Mouse (Mus musculus): Measurements from ENCODE around the gene Fam43a.

DNA sequence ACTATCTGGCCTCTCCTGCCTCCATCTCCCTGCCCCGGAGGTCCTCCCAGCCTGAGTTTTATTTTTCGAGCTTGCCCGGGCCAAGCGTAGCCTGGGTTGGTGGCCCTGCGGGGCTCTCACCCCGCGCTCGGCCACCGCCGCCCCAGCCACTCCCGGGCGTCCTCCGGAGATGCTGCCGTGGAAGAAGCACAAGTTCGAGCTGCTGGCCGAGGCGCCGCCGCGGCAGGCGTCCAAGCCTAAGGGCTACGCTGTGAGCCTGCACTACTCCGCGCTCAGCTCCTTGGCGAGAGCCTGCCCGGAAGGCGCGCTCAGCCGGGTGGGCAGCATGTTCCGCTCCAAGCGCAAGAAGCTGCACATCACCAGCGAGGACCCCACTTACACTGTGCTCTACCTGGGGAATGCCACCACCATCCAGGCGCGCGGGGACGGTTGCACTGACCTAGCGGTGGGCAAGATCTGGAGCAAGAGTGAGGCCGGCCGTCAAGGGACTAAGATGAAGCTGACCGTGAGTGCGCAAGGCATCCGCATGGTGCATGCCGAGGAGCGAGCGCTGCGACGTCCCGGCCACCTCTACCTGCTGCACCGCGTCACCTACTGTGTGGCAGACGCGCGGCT is 1.0 kb downstream of the Fam43a start:
- TF ChIP-seq CTCF (conservative IDR thresholded peaks at IDR 0.05; ENCODE audit: insufficient read depth, insufficient read length, low read depth, low read length) = no peak
- no peak for TF ChIP-seq POLR2A (IDR thresholded peaks at IDR 0.05; ENCODE audit: low read depth, low read length)

Measured in kidney, adult 2 months (tissue).